Mouse (Mus musculus): ENCODE measurements around the gene Vax1. TPM values are rescaled to one million over a fixed set of nuclear protein-coding genes. Genes with fewer than 3 reads are reported as not detected.

The Vax1 gene
- polyA plus RNA-seq, 1 experiment from 2014 or later = 0.14 TPM

DNA sequence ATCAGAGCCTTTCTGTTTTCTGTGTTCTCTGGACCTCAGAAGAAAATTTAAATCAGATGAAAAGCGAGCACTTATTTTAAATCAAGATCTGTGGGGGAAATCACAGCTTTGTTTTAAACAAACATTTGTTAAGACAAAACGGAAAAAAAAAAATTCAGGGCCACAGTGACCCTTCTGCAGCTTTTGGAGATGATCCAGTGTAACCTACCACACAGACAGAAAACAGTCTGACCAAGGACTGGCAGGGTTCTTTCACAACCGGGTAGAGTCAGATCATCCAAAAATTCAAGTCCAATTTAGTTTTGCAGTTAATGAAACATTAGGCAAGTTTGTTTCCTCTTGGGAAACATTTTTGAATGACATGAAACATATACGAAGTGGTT lies 21.3 kb upstream of the Vax1 start:
- H3K9ac ChIP-seq = no peak overlapping the region
- H3K27ac ChIP-seq (replicated peaks) = no peak overlapping the region
- no peaks in the 10 kb centered on the region for H3K9me3 ChIP-seq
- no peak overlapping the region for H3K4me3 ChIP-seq
- no peak overlapping the region for H3K4me2 ChIP-seq
- 0 out of 2 replicates have a peak, but pooled peaks cover 7% of the 10 kb centered on the region for H3K4me1 ChIP-seq (replicated peaks)
- H3K36me3 ChIP-seq = no peaks in the 10 kb centered on the region
- WGBS = 9% methylated on average over 4 of the region's 4 CpGs
- no peak for ATAC-seq (ENCODE audit: low FRiP score, low read depth)
- H3K27me3 ChIP-seq = peaks cover 88% of the 10 kb centered on the region

DNA sequence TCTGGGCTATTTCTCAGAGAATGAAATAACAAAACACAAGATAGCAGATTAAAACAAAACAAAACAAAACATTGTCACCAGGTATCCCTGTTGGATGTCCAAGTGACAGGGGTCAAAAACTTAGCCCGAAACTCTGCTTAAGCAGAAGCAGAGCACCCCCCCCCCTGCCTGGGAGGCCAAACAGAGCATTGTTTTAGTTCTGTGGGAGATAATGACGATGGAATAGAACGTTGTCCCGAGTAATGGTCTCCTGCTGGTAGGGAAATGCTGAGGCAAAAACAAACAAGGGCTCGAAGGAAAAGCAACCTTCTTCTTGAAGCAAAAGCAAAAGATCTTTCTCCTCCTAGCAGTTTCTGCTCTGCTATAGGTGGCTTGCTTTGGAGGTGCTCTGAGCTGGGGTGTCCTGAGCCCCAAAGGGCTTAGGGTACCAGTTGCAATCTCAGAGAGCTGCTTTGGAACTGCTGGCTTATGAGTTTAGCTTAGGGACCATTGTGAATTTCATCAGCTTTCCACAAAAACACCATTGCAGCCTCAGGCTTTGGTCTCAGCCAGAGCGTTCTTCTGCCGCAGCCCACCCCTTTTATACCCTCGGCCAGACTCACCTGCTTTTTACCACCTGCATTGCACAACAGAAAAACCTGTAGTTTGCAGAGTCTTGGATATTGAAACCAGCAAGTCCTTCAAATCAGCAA lies 20.7 kb upstream of the Vax1 start:
- Histone ChIP-seq H3K4me1 (replicated peaks) (0 out of 2 replicates have a peak, but pooled peaks cover 7% of the 10 kb centered on the region), H3K9me3 (no peaks in the 10 kb centered on the region), H3K9ac (no peak overlapping the region), H3K27me3 (peaks cover 88% of the 10 kb centered on the region), H3K4me2 (no peak overlapping the region), H3K27ac (replicated peaks) (no peak overlapping the region), H3K36me3 (no peaks in the 10 kb centered on the region), H3K4me3 (no peak overlapping the region)
- no peak for ATAC-seq (ENCODE audit: low FRiP score, low read depth)
- under 1% methylated on average over 8 of the region's 8 CpGs for WGBS

DNA sequence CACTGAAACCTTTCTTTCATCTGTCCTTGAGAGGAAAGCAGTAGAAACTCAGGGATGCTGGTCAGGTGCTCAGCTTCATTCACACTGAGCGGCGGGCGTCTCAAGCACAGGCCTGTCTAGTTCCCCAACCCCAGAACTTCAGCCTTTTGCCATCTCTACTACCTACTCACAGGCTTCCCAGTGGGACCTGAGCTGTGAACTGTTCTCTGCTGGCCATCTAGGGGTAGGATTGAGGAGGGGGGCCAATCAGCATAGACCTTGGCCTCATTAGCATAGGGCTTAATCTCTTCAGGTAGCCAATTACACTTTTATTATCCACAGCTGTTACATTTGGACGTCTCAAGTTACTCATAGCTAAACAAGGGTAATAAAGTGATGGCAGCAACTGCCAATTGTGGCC lies 19.1 kb upstream of the Vax1 start:
- Histone ChIP-seq H3K36me3 (no peaks in the 10 kb centered on the region), H3K9ac (no peak overlapping the region), H3K27ac (replicated peaks) (no peak overlapping the region), H3K27me3 (peaks cover 86% of the 10 kb centered on the region), H3K9me3 (no peaks in the 10 kb centered on the region), H3K4me1 (replicated peaks) (0 out of 2 replicates have a peak, but pooled peaks cover 2% of the 10 kb centered on the region), H3K4me2 (no peak overlapping the region), H3K4me3 (no peak overlapping the region)
- WGBS = 21% methylated on average over 4 of the region's 4 CpGs
- no peak for ATAC-seq (ENCODE audit: low FRiP score, low read depth)

DNA sequence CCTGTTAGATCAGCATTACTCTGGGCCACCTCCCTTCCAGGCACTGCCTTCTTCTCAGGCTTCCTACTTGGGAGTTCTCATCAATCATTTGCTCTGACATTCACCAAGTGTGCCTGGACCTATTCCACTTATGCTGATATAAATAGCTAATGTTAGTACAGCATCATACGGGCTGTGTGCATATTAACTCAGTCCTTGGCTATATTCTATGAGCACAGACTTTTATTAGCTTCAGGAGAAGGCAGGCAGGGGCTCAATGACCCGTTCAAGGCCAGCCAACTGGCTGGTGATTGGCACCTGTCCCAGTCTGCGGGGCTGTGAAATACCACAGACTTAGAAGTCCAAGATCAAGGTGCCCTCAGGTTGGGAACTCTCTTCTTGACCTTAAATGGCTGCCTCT lies 14.1 kb upstream of the Vax1 start:
- no peaks in the 10 kb centered on the region for H3K4me1 ChIP-seq (replicated peaks)
- no peak for ATAC-seq (ENCODE audit: low FRiP score, low read depth)
- H3K27me3 ChIP-seq = peaks cover 71% of the 10 kb centered on the region
- no peak overlapping the region for H3K9ac ChIP-seq
- 41% methylated on average over 3 of the region's 3 CpGs for WGBS
- H3K4me3 ChIP-seq = no peak overlapping the region
- H3K9me3 ChIP-seq = no peaks in the 10 kb centered on the region
- no peak overlapping the region for H3K27ac ChIP-seq (replicated peaks)
- H3K36me3 ChIP-seq = no peaks in the 10 kb centered on the region
- H3K4me2 ChIP-seq = no peak overlapping the region

DNA sequence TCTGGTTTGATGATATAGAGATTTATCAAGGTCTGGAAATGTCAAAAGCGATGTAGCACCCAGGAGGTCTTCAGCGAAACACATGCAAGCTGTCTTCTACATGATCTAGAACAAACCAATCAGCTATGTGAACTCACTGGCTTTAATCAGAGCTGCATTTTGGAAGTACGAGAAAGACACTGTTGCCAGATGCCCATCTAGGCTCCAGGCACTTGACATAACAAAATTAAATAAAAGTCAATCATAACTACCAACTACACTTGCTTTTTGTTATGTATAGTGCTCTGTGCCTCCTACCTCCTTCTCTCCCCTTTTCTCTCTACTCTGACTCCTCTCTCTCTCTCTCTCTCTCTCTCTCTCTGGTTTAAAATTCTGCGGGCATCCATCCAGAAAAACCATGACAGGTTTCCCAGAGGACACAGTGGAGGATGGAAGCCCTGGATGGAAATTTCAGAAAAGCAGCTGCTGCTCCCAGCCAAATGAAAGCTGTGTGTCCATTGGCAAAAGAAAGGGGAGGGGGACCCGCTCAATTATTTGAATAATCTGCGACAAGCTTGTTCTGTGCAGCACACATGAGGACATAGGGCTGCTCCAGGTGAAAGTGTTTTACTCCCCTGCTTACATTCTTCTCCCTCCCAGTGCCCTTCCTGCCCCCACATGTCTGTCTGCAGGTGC lies 3.6 kb upstream of the Vax1 start:
- Histone ChIP-seq H3K27me3 (peaks cover 88% of the 10 kb centered on the region), H3K4me2 (no peak overlapping the region), H3K4me1 (replicated peaks) (peaks cover 14% of the 10 kb centered on the region), H3K27ac (replicated peaks) (no peak overlapping the region), H3K4me3 (no peak overlapping the region), H3K9me3 (no peaks in the 10 kb centered on the region), H3K9ac (no peak overlapping the region), H3K36me3 (no peaks in the 10 kb centered on the region)
- WGBS = 11% methylated on average over 6 of the region's 6 CpGs
- ATAC-seq (ENCODE audit: low FRiP score, low read depth) = no peak

DNA sequence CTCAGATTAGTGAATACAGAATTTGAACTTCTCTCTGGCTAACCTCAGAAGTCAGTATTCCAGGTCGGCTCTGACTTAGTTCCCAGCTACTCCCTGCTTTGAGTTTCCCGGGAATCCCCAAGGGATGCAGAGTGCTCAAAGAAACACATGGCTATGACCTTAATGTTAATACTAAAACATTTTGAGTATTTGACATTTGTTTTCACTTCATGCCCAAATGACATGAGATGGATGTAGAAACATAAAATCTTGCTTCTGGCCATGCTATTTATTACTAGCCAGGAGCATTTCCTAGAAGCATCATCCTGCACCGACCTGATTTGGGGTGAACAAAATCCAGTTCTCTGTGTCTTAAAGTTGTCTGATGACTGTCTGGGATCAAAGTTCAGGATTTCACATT lies 2.9 kb upstream of the Vax1 start:
- Histone ChIP-seq H3K9ac (no peak overlapping the region), H3K4me2 (no peak overlapping the region), H3K9me3 (no peaks in the 10 kb centered on the region), H3K4me1 (replicated peaks) (peaks cover 14% of the 10 kb centered on the region), H3K4me3 (no peak overlapping the region), H3K27ac (replicated peaks) (no peak overlapping the region), H3K27me3 (peaks cover 89% of the 10 kb centered on the region), H3K36me3 (no peaks in the 10 kb centered on the region)
- WGBS = 4% methylated on average over 3 of the region's 3 CpGs
- ATAC-seq (ENCODE audit: low FRiP score, low read depth) = no peak

DNA sequence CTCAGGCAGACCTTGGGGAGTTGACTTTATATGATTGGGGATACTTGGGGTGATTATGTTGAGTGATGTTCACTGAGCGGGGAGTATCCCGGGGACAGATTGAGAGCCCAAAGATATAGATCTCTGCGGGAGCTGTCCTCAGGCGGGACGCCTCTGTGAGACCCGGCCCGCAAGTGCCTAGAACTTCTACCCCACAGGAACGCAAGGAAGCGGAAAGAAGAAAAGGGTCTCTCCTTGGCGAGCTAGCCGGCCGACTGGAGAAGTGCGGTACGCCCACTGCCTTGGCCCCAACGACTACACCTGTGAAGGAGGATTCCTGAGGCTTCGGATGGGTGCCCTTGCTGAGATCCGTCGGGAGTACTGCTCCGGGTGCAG lies 2.0 kb upstream of the Vax1 start:
- Histone ChIP-seq H3K36me3 (no peaks in the 10 kb centered on the region), H3K27me3 (peaks cover 89% of the 10 kb centered on the region), H3K4me1 (replicated peaks) (peaks cover 15% of the 10 kb centered on the region), H3K9ac (no peak overlapping the region), H3K9me3 (no peaks in the 10 kb centered on the region), H3K27ac (replicated peaks) (no peak overlapping the region), H3K4me2 (no peak overlapping the region), H3K4me3 (no peak overlapping the region)
- ATAC-seq (ENCODE audit: low FRiP score, low read depth) = no peak
- WGBS = under 1% methylated on average over 19 of the region's 19 CpGs

DNA sequence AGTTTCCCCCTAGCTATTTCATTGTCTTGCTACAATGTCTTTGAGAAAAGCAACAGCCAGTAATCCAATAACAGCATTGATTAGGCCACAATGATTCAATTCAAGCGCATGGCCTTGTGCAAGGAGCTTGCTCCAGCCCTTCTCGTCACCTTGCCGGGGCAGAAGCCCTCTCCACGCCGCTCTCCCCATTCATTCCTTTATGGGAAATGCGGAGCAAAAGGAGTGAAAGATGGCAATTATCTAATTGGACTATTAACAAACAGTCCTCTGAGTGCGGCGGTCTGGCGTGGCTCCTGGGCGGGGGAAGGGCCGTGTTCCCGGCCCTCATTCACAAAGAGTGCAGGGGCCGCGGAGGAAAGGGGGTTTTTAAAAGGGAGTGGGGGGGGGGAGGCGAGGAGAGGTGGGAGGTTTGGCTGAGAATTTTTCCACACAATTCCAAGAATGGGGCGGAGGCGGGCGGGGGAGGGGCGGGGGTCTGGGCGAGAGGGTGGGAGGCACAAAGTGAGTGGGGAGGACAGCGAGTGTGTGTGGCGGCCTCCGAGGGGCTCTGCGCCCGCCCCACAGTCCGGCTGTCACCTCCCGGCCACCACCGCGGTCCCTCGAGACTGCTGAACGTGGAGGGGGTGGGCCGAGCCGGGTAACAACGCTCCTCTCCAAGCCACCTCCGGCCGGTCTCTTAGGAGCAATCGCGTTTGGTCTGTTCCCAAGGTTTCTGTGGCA lies 1.5 kb upstream of the Vax1 start:
- Histone ChIP-seq H3K4me2 (peak overlapping the region; percentile 23), H3K27me3 (peaks cover 90% of the 10 kb centered on the region), H3K9ac (no peak overlapping the region), H3K27ac (replicated peaks) (no peak overlapping the region), H3K4me1 (replicated peaks) (peaks cover 21% of the 10 kb centered on the region), H3K36me3 (no peaks in the 10 kb centered on the region), H3K9me3 (no peaks in the 10 kb centered on the region), H3K4me3 (no peak overlapping the region)
- ATAC-seq (ENCODE audit: low FRiP score, low read depth) = no peak
- 1% methylated on average over 36 of the region's 38 CpGs for WGBS

DNA sequence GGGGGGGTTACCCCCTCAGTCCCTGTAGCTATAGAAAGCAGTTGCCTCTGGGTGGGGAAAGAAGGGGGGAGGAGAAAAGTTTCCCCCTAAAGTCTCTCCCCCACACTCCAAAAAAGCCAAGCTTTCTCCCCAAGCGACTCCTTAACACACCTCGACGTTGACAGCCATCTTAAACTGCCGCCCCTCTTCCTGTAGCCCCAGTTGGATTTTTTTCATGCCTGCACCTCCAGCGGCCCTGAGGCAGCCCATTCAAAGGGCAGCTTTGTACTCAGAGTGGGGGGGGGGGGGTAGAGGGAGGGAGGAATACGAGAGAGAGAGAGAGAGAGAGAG lies 875 bp upstream of the Vax1 start:
- no peak for ATAC-seq (ENCODE audit: low FRiP score, low read depth)
- Histone ChIP-seq H3K36me3 (no peaks in the 10 kb centered on the region), H3K9me3 (no peaks in the 10 kb centered on the region), H3K27me3 (peaks cover 89% of the 10 kb centered on the region), H3K9ac (no peak overlapping the region), H3K4me3 (no peak overlapping the region), H3K27ac (replicated peaks) (no peak overlapping the region), H3K4me1 (replicated peaks) (peaks cover 25% of the 10 kb centered on the region), H3K4me2 (no peak overlapping the region)
- WGBS = under 1% methylated on average over 6 of the region's 6 CpGs

DNA sequence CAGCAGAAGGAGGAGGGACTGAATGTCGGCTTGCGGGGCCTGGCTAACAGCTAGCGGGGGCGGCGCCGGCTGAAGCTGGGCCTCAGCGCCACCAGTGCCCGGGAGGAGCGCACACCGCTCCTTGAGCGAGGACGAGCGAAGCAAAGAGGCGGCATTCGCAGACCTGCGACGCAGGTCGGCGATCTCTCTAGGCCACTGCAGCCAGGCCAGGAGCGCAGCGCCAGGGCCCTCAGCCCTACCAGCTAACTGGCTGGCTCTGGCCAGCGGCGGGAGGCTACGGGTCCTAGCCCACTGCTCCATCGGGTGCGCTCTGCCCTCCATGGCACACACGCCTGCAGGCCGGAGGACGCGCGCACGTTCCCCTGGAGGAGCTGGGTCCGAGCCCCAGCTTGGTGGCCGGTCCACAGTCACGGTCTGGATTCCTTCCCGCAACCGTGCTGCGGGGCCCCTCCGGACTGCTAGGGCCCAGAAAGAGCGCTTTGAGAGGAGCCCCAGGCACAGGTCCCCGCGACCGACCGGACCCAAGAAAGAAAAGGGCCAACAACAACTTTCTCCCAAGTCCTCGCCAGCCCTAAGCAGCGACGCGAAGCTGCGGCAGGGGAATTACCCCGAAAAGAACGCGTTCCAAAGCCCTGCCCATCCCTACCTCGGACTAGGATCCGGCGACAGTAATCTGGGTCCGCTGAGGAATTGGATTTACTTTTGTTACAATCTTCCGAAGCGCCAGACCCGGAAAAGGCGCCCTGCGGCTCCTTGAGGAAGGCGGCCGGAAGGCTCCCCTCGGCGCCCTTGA lies 517 bp downstream of the Vax1 start:
- no peak overlapping the region for H3K27ac ChIP-seq (replicated peaks)
- H3K36me3 ChIP-seq = no peaks in the 10 kb centered on the region
- peak overlapping the region; percentile 40 for H3K4me2 ChIP-seq
- H3K9ac ChIP-seq = no peak overlapping the region
- no peaks in the 10 kb centered on the region for H3K9me3 ChIP-seq
- 0 out of 2 replicates have a peak, but pooled peaks have one; percentile 31 for ATAC-seq (ENCODE audit: low FRiP score, low read depth)
- peaks cover 89% of the 10 kb centered on the region for H3K27me3 ChIP-seq
- peak overlapping the region; percentile 4 for H3K4me3 ChIP-seq
- H3K4me1 ChIP-seq (replicated peaks) = peaks cover 25% of the 10 kb centered on the region
- under 1% methylated on average over 65 of the region's 65 CpGs for WGBS

DNA sequence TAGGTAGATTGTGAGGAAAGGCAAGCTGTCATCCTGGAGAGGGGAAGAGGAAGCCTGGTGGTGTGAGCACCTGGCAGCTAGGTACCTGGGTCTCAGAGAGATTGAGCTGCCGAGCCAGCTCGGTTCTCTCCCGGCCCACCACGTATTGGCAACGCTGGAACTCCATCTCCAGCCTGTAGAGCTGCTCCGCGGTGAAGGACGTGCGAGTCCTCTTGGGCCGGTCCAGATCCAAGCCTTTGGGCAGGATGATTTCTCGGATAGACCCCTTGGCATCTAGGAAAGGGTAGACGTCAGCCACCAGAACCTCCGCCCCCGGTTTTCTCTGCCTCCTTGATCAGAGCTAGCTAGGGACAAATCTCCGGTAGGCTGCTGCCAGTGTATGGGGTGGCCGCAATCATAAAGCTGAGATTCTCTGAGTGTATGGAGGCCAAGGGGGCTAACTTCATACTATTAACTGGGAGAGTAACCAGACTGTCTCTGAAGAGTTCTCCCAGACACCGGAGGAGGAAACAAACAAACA lies 1.4 kb downstream of the Vax1 start:
- Histone ChIP-seq H3K9ac (no peak overlapping the region), H3K36me3 (no peaks in the 10 kb centered on the region), H3K9me3 (no peaks in the 10 kb centered on the region), H3K27ac (replicated peaks) (no peak overlapping the region), H3K4me1 (replicated peaks) (peaks cover 25% of the 10 kb centered on the region), H3K4me2 (no peak overlapping the region), H3K27me3 (peaks cover 90% of the 10 kb centered on the region), H3K4me3 (no peak overlapping the region)
- WGBS = 2% methylated on average over 17 of the region's 17 CpGs
- no peak for ATAC-seq (ENCODE audit: low FRiP score, low read depth)

All from hindbrain, embryonic 15.5 days (tissue).